Mouse (Mus musculus) stomach, postnatal 0 days (tissue): ENCODE data around the gene Ppid. TPM values are rescaled to one million over a fixed set of nuclear protein-coding genes. Genes with fewer than 3 reads are reported as not detected.
A peak's percentile ranks its signal among the peaks of the same experiment; 100 is the strongest.

Experiments
- ATAC-seq: fragments of 200-750 bp; cut with Nextera tagmentation; 2 replicates; pipeline ENCODE4 v1.8.0; 2017; ENCODE audit not compliant: low FRiP score, low TSS enrichment
- DNase-seq: peaks from one replicate; pipeline ENCODE4 v3.0.0-alpha.2; 2016; ENCODE audit warnings: low spot score
- H3K27ac ChIP-seq: fragments of 300-500 bp; sonication (generic); replicated peaks from 2 replicates; pipeline ENCODE4 v1.5.1; 2014; ENCODE audit warnings: mild to moderate bottlenecking, control low read depth
- H3K27me3 ChIP-seq: fragments of 300-500 bp; sonication (generic); 2 replicates; pipeline ENCODE4 v1.6.1; 2014; ENCODE audit warnings: low read length; ENCODE audit not compliant: control insufficient read depth, insufficient read depth
- H3K36me3 ChIP-seq: fragments of 300-500 bp; sonication (generic); 2 replicates; pipeline ENCODE4 v1.6.1; 2014; ENCODE audit warnings: low read length, mixed read lengths; ENCODE audit not compliant: control insufficient read depth, insufficient read depth
- H3K4me1 ChIP-seq: fragments of 300-500 bp; sonication (generic); replicated peaks from 2 replicates; pipeline ENCODE4 v1.6.1; 2014; ENCODE audit warnings: antibody characterized with exemption; ENCODE audit not compliant: control insufficient read depth, insufficient read depth
- H3K4me2 ChIP-seq: fragments of 300-500 bp; sonication (generic); replicated peaks from 2 replicates; pipeline ENCODE4 v1.6.1; 2014; ENCODE audit warnings: low read depth, mild to moderate bottlenecking, control low read depth, moderate library complexity
- H3K4me3 ChIP-seq: fragments of 300-500 bp; sonication (generic); 2 replicates; pipeline ENCODE4 v1.5.1; 2014; ENCODE audit warnings: low read depth, low read length, control low read depth
- H3K9ac ChIP-seq: fragments of 300-500 bp; sonication (generic); 2 replicates; pipeline ENCODE4 v1.6.1; 2014; ENCODE audit warnings: mild to moderate bottlenecking, low read length, control low read depth, mixed read lengths
- H3K9me3 ChIP-seq: fragments of 300-500 bp; sonication (generic); 2 replicates; pipeline ENCODE4 v1.6.1; 2016; ENCODE audit warnings: low read length; ENCODE audit not compliant: control insufficient read depth
- CTCF ChIP-seq: IDR thresholded peaks from 2 replicates; pipeline ENCODE4 v1.5.1; 2016; ENCODE audit warnings: antibody characterized with exemption, low read depth, mild to moderate bottlenecking, moderate library complexity
- EP300 ChIP-seq: optimal IDR thresholded peaks from 2 replicates; pipeline ENCODE3; 2016; ENCODE audit warnings: antibody characterized with exemption
- WGBS: fragments of 180-500 bp; shearing (Covaris S2); extraction: QIAGEN DNeasy Blood & Tissue Kit; methylation state at CpG from one replicate; pipeline ENCODE4 v1.1.7; 2014; 5-methylcytosine and 5-hydroxymethylcytosine counted together
- polyA plus RNA-seq: library from polyadenylated mRNA; unstranded; fragments of >200 nt; fragmentation: Nextera tagmentation; extraction: Ambion mirVana; gene quantifications from 2 replicates; pipeline ENCODE4 v1.2.1, GENCODE M21; 2015

Gene Ppid
- 38.3 and 39.0 TPM in 2 replicates for polyA plus RNA-seq

DNA sequence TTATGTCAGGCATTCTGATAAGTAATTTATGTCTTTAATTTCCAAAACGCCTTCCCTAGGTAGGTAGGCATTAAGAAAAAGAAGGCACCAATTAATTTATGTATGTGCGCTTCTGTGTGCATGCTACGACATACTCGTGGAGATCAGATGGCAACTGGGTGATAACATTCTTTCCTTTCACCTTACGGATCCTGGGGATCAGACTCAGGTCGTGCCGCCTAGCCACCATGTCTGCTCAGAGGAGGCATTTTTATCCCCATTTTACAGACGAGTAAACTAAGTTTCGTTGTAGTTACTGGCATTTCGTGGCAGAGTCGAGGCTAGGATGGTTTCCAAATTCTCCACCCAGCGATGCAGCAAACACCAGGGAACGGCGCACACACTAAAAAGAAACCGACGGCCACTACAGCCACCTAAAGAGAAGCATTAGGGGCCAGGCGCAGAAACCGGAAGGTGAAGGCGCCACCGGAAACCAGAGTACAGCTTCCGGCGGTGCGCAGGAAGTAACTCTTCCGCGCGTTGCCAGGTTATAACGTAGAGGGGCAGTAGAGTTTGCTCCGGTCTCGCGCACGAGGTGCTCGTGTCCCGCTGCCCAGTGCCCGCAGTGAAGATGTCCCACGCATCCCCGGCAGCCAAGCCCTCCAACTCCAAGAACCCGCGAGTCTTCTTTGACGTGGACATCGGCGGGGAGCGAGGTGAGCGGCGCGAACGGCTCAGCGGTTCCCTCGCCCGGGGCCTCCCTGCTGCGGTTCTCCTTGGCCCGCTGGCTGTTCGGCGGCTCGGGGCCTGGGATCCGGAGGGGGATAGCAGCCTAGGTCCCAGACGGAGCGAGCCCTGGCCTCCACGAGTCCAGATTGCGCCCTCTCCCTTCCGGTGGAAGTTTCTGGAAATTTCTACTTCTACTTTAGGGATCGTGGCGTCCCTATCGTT is at the start of gene Ppid:
TSS of gene Ppid (plus strand) at position 480 of the 930 bp plus-strand sequence.
- TF ChIP-seq CTCF: peak; percentile 30
- TF ChIP-seq EP300: no peak
- no peaks in the 10 kb centered on the region for H3K27me3 ChIP-seq

DNA sequence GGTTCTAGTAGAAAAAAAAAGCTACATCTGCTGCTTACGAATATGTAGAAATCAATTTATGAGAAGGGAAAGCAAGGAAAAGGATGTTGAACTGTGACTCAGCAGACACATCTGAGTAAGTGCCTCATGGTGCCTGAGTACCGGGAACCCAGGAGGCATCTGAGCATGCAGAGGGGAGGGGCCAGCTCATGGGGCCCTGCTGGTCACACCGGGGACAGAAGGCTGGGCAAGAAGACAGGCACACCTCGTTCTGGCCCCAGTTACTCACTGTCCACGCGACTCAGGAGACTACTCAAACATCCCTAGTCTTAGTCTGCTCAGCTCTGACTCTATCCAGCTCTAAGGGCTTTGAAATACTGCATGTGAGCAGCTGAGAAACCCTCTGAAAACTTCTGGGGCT is 48.6 kb upstream of the Ppid start:
- no peak overlapping the region for H3K4me2 ChIP-seq
- H3K27me3 ChIP-seq: no peaks in the 10 kb centered on the region
- H3K4me1 ChIP-seq: no peaks in the 10 kb centered on the region
- no peaks in the 10 kb centered on the region for H3K9me3 ChIP-seq
- H3K4me3 ChIP-seq: no peak overlapping the region
- DNase-seq: peak; percentile 74
- peak; percentile 98 for ATAC-seq
- no peaks in the 10 kb centered on the region for H3K36me3 ChIP-seq
- no peak overlapping the region; the same call in 1 of the 2 replicates for H3K9ac ChIP-seq
- H3K27ac ChIP-seq: no peak overlapping the region
- WGBS: 28% methylated on average over 6 of the region's 6 CpGs
- peak; percentile 25; the same call in 1 of the 2 replicates for TF ChIP-seq CTCF
- no peak for TF ChIP-seq EP300

More for the DNA sequence above, at the start of gene Ppid:
- no peaks in the 10 kb centered on the region for H3K4me1 ChIP-seq
- peak; percentile 85 for DNase-seq
- H3K4me2 ChIP-seq: peak within 1 kb of the TSS; percentile 81
- peak; percentile 89 for ATAC-seq
- 3% methylated on average over 62 of the region's 63 CpGs for WGBS
- peak within 1 kb of the TSS; percentile 87 for H3K27ac ChIP-seq
- peak within 1 kb of the TSS; percentile 89 for H3K4me3 ChIP-seq
- H3K36me3 ChIP-seq: peaks cover 4% of the 10 kb centered on the region; the same call in 1 of the 2 replicates
- H3K9ac ChIP-seq: peak within 1 kb of the TSS; percentile 89
- H3K9me3 ChIP-seq: no peaks in the 10 kb centered on the region

DNA sequence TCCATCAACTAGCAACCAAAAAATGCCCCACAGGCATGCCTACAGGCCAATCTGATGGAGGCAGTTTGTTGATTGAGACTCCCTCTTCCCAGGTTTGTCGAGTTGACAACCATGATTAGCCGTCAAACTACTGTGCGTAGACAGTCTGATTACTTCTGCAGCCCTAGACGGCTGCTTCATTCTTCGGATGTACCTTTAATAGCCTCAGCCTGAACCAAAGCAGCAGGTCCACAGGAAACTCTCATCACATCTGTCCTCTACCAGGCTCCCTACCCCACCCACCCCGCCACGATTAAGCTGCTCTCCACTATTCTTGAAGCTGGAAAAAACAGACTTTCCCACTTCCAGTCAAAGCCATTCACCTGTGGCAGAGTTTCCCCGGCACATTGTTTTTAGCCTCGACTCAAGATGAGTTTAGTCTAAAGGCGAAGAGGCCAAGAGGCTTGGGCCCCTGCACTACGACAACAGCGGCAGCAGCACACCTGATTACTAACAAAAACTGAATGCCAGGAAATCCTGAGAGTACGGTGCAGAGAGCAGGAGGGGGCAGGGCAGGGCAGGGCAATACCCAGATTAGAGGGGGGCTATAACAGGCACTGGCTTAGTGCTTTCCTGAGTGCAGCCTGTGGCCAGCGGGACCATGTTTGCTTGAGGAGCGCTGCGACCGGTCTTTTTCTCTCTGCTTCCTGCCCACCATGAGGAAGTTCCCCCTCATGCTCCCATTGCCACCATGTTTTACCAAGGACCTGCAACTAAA is 42.3 kb upstream of the Ppid start:
- Histone ChIP-seq H3K4me3 (no peak overlapping the region), H3K9me3 (no peaks in the 10 kb centered on the region), H3K36me3 (no peaks in the 10 kb centered on the region), H3K9ac (no peak overlapping the region), H3K27ac (no peak overlapping the region), H3K4me1 (no peaks in the 10 kb centered on the region), H3K4me2 (no peak overlapping the region), H3K27me3 (no peaks in the 10 kb centered on the region)
- DNase-seq: no peak
- TF ChIP-seq EP300: no peak
- no peak for TF ChIP-seq CTCF
- 0 out of 2 replicates have a peak, but pooled peaks have one; percentile 29 for ATAC-seq
- 69% methylated on average over 17 of the region's 17 CpGs for WGBS

DNA sequence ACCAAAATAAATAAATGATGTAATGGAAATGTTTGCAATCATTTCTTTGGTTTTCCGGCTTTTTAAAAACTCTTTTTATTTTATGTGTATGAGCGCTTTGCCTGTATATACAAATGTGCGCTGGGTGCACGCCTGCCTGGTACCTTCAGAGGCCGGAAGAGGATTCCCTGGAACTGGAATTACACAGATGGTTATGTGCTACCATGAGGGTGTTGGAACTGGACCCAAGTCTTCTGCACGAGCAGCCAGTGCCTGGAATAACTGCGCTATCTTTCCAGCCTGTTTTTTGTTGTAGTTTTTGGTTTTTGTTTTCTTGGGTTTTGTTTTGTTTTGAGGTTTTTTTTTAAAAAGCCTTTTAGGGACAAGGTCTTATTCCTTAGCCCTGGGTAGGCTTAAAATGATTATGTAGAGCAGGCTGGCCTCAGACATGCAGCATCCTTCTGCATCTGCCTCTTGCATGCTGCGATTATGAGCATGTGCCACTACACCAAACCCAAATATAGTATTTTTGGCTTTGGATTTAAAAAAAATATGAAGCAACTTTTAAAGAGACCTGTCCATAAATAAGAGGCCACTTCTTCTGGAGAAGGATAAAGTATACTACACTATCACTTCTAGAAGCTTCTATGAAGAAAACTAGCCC is 41.3 kb upstream of the Ppid start:
- Histone ChIP-seq H3K9me3 (no peaks in the 10 kb centered on the region), H3K27me3 (no peaks in the 10 kb centered on the region), H3K27ac (no peak overlapping the region), H3K4me3 (no peak overlapping the region), H3K36me3 (no peaks in the 10 kb centered on the region), H3K4me1 (no peaks in the 10 kb centered on the region), H3K4me2 (no peak overlapping the region), H3K9ac (no peak overlapping the region)
- TF ChIP-seq EP300: no peak
- no peak for TF ChIP-seq CTCF
- no peak for ATAC-seq
- WGBS: 86% methylated on average over 8 of the region's 8 CpGs
- DNase-seq: no peak

DNA sequence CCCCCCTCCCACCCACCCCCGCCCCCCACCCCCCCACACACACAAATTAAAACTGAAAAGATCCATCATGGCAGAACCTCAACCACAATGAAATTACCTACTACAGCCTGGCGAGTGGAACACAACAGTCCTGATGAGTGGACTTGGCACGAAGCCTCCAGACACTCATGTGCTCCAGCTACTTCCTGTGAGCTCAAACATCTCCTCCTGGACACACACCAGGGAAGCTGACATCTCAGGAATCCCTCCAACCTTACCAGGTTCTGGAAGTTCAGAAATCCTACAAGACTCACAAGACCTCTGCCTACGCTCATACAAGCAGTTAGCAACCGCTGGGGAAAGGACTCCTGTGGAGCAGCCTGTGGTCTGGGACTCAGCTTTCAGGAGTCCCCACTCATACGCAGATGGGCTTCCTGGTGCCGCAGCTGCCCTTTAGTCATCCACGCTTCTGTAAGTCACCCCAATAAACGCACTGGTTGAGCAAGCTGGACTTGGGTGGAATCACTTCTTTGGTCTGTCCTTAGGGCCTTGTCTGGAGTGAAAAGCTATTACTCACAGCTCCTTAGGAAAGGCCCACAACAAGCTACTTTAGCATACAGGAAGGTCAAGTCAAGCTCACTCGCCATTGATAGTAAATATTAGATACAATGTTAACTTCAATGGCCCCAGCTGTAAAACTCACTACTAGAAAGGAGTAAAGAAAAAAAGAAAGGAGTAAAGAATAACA is 39.2 kb upstream of the Ppid start:
- DNase-seq (no peak), ATAC-seq (peak; percentile 72; the same call in 1 of the 2 replicates)
- TF ChIP-seq EP300 (no peak), CTCF (no peak)
- H3K27ac ChIP-seq: no peak overlapping the region
- H3K9me3 ChIP-seq: no peaks in the 10 kb centered on the region
- no peak overlapping the region for H3K9ac ChIP-seq
- H3K4me1 ChIP-seq: no peaks in the 10 kb centered on the region
- WGBS: 77% methylated on average over 10 of the region's 10 CpGs
- no peaks in the 10 kb centered on the region for H3K27me3 ChIP-seq
- H3K4me3 ChIP-seq: no peak overlapping the region
- H3K36me3 ChIP-seq: no peaks in the 10 kb centered on the region
- no peak overlapping the region for H3K4me2 ChIP-seq
